Mouse (Mus musculus) cerebellum, adult 2 months (tissue): ENCODE data around the gene Calml4. TPM values are rescaled to one million over a fixed set of nuclear protein-coding genes. Genes with fewer than 3 reads are reported as not detected.

Experiments used
- DNase-seq, 2 experiments: peaks; one replicate each; pipeline ENCODE4 v3.0.0; 2021
- H3K27ac ChIP-seq: fragments of 200-500 bp; 2 replicates; pipeline ENCODE4 v1.5.1; 2012; ENCODE audit warnings: low read length, control low read depth, inconsistent platforms; ENCODE audit not compliant: insufficient read depth
- H3K27me3 ChIP-seq: fragments of 200-500 bp; 2 replicates; pipeline ENCODE4 v1.6.1; 2012; ENCODE audit warnings: inconsistent platforms, mild to moderate bottlenecking, low read length, moderate library complexity; ENCODE audit not compliant: control insufficient read depth, insufficient read depth
- H3K4me1 ChIP-seq: fragments of 200-500 bp; 2 replicates; pipeline ENCODE4 v1.6.1; 2011; ENCODE audit warnings: low read length; ENCODE audit not compliant: control insufficient read depth, insufficient read depth
- H3K4me3 ChIP-seq: fragments of 200-500 bp; replicated peaks from 2 replicates; pipeline ENCODE3; 2011; ENCODE audit warnings: mild to moderate bottlenecking, low read depth, low read length, control low read depth; ENCODE audit not compliant: insufficient read depth
- CTCF ChIP-seq: fragments of 200-500 bp; IDR thresholded peaks from 2 replicates; pipeline ENCODE4 v1.5.1; 2011; ENCODE audit warnings: low read depth, mild to moderate bottlenecking, control low read depth, low read length, moderate library complexity, borderline replicate concordance; ENCODE audit not compliant: insufficient read depth
- POLR2A ChIP-seq: fragments of 200-500 bp; IDR thresholded peaks from 2 replicates; pipeline ENCODE4 v1.6.1; 2011; ENCODE audit warnings: low read length, control low read depth, borderline replicate concordance; ENCODE audit not compliant: insufficient read depth
- WGBS: fragments of 180-500 bp; shearing (Covaris S2); methylation state at CpG from one replicate; pipeline ENCODE4 v1.1.7; 2018; 5-methylcytosine and 5-hydroxymethylcytosine counted together
- polyA plus RNA-seq: library from polyadenylated mRNA; depleted of rRNA; stranded (reverse); fragments of >200 nt; gene quantifications from 2 replicates; pipeline ENCODE4 v1.2.3, GENCODE M21; 2012; rRNA removed

Gene Calml4
- 5.5 and 9.2 TPM in 2 replicates for polyA plus RNA-seq

DNA sequence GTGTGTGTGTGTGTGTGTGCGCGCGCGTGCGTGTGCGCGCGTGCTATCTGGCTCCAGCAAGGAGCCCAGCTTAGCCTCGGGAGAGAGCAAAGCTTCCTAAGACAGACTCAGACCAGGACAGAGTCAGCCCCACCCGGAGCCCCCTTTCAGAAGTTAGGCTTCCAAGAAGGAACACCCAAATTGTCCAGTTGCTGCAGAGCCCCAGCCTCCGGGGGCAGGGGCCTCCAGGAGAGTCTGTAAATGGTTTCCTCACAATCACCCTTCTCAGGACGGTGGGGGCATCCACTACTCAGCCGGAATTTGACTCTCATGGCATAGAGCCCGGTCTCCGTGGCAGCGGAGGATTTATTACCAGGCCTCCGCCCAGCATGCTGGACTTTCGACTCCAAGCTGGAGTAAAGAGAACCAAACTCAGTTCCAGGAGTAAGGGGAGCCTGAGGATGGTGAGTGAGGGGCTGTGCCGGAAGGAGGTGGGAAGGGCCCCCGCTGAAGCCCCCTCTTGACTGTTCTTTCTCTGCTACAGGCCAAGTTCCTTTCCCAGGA lies at the start of gene Calml4:
Gene Calml4, plus strand, starts transcription at position 362 of the 543 bp plus-strand sequence.
- H3K27me3 ChIP-seq = no peaks in the 10 kb centered on the region
- 14% methylated on average over 20 of the region's 20 CpGs for WGBS
- no peak for DNase-seq
- no peaks in the 10 kb centered on the region for H3K4me1 ChIP-seq
- no peak for TF ChIP-seq CTCF
- TF ChIP-seq POLR2A = no peak
- H3K4me3 ChIP-seq = no peak within 1 kb of the TSS
- no peak within 1 kb of the TSS for H3K27ac ChIP-seq

GRCm38 (mm10) chr9:62810095-62810494 lies 47.8 kb upstream of the Calml4 start:
- DNase-seq = no peak
- Histone ChIP-seq H3K4me1 (peaks cover 11% of the 10 kb centered on the region), H3K4me3 (peak overlapping the region; percentile 76), H3K27me3 (no peaks in the 10 kb centered on the region), H3K27ac (no peak overlapping the region)
- TF ChIP-seq CTCF (no peak), POLR2A (no peak)
- WGBS = 8% methylated on average over 8 of the region's 8 CpGs

DNA sequence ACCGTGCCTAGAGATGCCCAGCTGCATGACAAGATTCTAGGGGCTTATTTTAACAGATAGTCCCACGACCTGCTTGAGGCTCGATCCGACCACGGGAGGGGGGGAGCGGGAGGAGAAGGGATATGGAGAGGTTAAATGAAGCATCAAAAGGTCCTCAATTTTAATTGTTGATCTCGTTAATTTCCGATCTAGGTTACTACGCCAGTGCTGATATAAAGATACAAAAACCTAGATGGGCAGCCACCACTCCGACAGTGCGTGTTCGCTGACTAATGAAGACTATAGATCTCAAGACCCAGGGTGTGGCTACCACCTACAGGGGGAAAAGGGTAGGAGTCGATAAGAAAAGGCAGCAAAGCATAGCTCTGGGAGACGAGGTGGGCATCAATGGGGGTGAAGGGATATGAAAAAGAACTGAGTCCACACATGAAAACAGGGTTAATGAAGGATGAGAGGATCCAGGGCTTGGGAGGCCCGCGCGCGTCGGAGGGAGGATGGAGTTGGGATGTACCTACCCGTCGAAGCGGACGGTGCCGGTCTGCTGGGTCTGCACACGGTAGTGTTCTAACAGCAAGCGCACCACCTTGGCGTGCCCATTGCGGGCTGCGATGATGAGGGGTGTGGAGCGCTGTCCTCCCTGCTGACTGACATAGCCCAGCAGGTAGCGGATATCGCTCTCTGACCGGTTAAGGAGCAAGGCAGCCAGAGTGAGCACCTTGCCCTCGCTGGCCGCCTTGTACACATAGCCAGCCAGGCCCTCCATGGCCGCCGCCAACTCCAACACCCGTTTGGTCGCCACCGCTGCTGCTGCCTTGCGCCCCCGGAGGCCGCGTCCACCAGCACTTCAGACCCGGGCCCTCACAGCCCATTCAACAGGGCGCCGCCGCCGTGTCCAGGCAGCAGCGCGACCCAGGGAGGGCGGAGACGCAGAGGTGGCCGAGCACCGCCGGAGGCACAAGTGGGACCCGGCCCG lies 47.1 kb upstream of the Calml4 start:
- DNase-seq = peak in 1 of 2 experiments; percentile 34
- TF ChIP-seq POLR2A = no peak
- no peak for TF ChIP-seq CTCF
- under 1% methylated on average over 58 of the region's 58 CpGs for WGBS
- Histone ChIP-seq H3K4me1 (peaks cover 11% of the 10 kb centered on the region), H3K4me3 (peak overlapping the region; percentile 76), H3K27me3 (no peaks in the 10 kb centered on the region), H3K27ac (peak overlapping the region; percentile 96)

DNA sequence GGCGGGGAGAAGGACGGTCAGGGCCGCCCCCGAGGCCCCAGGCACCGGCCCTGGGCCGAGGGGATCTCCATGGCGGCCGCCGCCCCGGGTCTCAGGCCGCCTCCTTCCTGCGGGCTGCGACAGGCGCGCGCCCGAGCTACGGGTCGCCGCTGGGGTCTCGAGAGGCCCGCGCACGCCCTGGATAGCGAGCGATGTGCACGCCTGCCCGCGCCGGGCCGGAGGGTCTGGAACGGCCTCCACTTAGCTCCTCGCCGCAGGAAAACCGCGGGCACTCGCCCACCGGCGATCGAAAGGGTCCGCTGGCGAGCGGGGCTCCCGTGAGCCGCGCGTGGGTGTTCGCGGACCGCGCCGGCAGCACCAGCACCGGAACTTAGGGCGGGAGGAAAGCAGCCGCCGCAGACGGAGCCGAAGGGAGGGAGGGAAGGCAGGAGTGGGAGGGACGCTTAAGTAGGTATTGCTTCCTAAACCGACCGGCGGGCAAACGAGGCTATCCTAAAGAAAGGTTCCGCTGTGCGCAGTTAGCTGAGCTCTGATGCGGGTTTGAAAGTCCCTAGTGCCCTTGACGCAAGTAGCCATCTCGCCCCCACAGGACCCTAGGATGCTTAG lies 46.3 kb upstream of the Calml4 start, which contains the start of gene Fem1b:
Gene Fem1b, minus strand, starts transcription at position 419 of the 606 bp plus-strand sequence.
- peak; percentile 93 to 97 for DNase-seq
- Histone ChIP-seq H3K4me1 (peaks cover 11% of the 10 kb centered on the region), H3K27me3 (no peaks in the 10 kb centered on the region), H3K27ac (peak within 1 kb of the TSS; percentile 96), H3K4me3 (peak within 1 kb of the TSS; percentile 76)
- WGBS = under 1% methylated on average over 68 of the region's 68 CpGs
- TF ChIP-seq POLR2A (peak; percentile 72), CTCF (no peak)

- DNase-seq = peak; percentile 31 to 37
- Histone ChIP-seq H3K27me3 (no peaks in the 10 kb centered on the region), H3K4me1 (peaks cover 11% of the 10 kb centered on the region), H3K27ac (peak overlapping the region; percentile 93), H3K4me3 (peak overlapping the region; percentile 76)
- no peak for TF ChIP-seq CTCF
- TF ChIP-seq POLR2A = no peak
- 9% methylated on average over 14 of the region's 14 CpGs for WGBS
Observed at GRCm38 (mm10) chr9:62812216-62813049, 45.4 kb upstream of the Calml4 start.

DNA sequence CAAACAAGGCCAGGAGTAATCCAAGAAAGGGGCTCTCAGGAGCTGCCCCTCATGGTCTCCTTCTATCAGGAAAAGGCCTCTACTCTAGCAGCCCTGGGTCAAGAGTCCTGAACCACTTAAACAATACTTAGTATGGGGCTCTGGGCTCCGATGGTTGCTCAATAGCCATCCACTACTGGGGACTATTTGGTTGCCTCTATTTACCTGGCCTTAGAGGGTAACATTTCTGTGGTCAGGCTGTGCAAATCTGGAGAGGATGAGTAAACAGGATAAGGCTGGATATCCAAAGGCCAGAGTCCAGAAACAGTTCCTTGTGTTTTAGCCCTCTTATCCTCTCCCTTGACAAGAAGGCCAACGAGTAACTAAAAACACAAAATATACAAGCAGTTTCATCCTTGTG lies 43.1 kb upstream of the Calml4 start:
- TF ChIP-seq POLR2A (no peak), CTCF (no peak)
- DNase-seq = no peak

GRCm38 (mm10) chr9:62816323-62817098 lies 41.4 kb upstream of the Calml4 start:
- H3K27me3 ChIP-seq = no peaks in the 10 kb centered on the region
- WGBS = 75% methylated on average over 9 of the region's 9 CpGs
- H3K4me1 ChIP-seq = no peaks in the 10 kb centered on the region; the same call in 1 of the 2 replicates
- no peak for TF ChIP-seq POLR2A
- TF ChIP-seq CTCF = no peak
- DNase-seq = no peak
- no peak overlapping the region for H3K27ac ChIP-seq
- H3K4me3 ChIP-seq = no peak overlapping the region

More for the DNA sequence above, 43.1 kb upstream of the Calml4 start:
- no peaks in the 10 kb centered on the region; the same call in 1 of the 2 replicates for H3K4me1 ChIP-seq
- no peak overlapping the region for H3K27ac ChIP-seq
- 90% methylated on average over 2 of the region's 2 CpGs for WGBS
- no peaks in the 10 kb centered on the region for H3K27me3 ChIP-seq
- no peak overlapping the region for H3K4me3 ChIP-seq
